Mouse (Mus musculus): Measurements from ENCODE around the gene Ak5.
A peak's percentile ranks its signal among the peaks of the same experiment; 100 is the strongest.
"Not testable (repeated sequence)": the region's sequence is repeated elsewhere in the genome, so short reads cannot be mapped to it uniquely, and the experiment has no call there.

Ak5 gene

DNA sequence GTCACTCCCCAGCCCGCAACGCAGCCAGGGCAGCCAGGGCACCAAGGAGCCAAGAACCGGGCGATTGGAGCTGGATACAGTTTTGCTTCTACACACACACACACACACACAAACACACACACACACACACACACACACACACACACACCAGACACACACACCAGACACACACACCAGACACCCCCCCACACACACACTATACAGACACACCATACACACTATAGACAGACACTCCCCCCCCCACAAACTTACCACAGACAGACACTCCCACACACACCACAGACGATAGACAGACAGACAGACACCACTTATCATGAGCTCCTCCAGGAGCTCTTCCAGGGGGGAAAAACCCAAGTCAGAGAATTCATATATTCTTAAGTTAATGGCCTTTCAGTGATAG lies at the start of gene Ak5:
TSS of gene Ak5 (minus strand) at position 122 of the 400 bp plus-strand sequence.
- no peak for DNase-seq

DNA sequence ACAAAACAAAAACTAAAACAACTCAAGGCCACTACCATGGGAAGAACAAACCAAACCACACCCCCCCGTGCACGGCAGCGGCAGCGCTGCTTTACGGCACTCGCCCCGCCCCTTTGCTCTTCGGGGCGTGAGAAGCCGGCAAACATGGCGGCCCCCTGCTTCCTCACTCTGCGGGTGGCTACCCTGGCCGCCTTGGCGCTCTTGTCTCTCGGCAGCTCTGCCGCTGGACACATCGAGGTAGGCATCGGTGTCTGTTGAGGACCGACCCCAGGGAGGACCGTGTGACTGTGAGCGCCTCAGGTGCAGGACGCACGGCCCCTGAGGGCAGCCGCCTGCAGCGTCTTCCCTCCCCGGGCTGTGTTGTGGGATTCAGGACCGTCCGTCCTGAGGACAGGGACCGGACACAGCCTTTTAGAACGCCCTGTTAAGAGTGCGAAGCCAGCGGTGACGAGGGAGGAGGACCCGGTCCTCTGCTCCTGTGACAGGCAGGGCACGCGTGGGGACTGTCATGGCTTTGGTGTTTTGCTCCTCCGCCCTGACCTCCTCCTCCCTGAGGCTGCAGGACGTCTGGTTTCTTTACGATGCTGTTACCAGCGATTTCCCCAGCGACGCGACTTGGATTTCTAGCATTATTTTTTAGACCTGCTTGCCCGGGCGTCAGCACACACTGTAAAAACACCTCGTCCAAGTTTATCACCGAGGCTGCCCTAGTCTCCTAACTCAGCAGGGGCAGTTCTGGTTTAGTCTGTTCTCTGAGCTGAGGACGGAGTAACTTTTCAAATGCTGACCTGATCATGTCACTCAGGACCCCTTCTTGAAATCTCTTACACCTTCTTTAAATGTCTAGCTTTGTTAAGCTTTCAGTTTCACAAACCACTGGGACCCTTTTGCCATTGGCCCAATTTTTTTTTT lies 46.1 kb upstream of the Ak5 start, which contains the start of gene Pigk:
TSS of gene Pigk (plus strand) at position 110 of the 912 bp plus-strand sequence.
- DNase-seq = peak; percentile 93 to 96

DNA sequence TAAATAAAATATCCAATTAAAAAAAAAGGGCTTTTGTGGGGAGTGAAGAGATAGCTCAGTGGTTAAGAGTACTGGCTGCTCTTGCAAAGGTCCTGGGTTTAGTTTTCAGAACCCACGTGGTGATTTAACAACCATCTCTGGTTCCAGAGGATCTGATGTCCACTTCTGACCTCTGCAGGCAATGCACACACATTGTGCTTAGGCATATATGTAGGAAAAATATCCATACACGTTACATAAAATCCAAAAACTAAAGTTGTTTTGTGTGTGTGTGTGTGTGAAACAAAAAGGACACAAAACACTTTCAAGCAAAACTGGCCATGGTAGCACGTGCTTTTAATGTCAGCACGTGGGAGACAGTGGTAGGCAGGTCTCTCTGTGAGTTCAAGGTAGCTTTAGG lies 44.8 kb upstream of the Ak5 start:
- no peak for DNase-seq

DNA sequence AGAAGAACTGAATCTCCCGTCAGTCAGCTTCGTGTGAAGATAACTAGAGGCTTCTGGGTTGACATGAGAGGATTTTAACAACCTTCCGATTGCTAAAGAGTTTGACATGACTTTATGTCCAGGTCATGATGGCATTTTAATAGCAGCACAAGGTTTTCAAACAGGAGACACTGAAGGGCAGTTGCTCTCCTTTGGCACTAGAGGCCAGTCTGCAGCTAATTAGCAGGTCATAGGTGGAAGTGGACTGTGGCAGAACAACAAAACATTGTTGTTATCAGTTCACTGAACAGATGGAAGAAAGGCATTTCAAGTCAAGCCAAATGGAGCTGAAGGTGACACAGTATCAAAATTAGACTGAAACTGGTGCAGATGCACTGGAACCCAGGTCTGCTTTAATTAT lies 41.8 kb upstream of the Ak5 start:
- DNase-seq = no peak

DNA sequence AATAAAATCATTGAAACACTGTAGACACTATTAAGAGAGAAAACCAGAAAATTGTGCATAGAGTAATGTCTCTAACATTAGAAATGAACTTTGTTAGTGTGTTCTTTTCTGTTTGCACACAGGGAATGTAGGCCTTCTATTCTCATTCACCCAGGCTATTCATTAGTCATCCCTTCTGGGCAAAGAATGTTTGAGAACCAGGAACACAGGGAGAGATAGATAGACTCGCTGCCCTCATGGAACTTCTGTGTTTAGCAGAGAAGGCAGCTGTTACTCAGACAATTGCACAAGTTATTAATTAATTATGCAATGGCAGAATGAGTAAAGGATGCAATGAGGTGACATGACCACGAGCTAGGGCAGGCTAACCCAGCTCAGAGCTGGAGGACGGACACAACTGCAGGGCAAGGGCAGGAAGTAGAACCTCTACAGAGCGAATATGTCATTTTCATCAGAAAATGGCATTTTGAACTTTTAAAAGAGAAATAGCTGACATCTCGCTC lies 39.2 kb upstream of the Ak5 start:
- no peak for DNase-seq

DNA sequence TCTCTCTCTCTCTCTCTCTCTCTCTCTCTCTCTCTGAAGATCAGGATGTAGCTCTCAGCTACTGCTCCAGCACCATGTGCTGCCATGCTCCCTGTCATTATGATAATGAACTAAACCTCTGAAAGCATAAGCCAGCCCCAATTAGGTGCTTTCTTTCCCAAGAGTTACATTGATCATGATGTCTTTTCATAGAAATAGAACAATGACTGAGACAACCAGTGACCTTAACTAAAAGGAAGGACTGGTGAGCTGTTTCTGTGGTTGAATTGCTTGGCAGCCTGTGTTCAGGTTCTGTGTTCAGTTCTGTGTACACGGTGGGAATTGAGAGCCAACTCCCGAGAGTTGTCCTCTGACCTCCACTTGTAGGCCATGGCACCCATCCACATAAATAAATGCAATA lies 38.7 kb upstream of the Ak5 start:
- DNase-seq = no peak

DNA sequence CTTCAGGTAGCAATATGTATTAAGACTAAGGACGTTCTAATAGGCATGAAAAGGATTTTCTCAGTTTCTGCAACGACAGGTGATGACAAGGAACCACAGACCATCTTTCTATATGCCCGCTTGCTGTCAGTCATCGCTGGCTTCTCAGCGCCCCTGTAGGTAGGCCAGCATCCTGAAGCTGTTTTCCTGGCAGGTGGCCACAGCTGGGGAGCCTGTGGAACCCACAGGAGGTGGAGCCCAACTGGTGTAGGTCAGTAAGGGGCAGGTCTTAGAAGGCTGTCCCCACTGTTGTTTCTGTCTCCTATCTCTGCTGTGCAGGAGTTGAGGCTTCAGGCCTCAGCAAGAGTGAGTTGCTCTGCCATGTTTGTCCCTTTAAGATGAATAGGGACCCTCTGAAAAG lies 37.7 kb upstream of the Ak5 start:
- DNase-seq = no peak

DNA sequence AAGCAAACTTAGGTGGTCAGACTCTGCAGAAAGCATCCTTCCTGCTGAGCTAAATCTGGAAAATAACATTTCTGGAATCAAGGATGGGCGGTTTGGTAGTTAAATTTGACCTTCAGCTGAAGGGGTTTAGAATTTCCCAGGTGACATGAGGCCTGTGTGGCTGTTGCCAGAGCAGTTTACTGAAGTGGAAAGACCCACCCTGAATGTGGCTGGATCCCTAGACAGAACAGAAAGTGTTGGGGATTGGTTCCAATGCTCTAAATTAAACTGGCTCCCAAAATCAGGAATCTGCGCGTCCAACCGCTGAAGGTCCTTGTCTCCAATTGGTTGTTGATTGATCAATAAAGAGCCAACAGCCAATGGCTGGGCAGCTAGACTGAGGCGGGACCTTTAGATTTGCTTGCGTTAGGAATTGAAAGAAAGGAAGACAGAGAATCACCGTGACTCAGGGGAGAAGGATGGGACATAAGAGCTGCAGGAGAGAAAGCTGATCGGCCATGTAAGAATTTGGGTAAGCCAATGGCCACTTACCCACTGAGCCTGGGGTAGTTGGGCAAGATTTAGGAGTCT lies 34.2 kb upstream of the Ak5 start:
- DNase-seq = no peak

DNA sequence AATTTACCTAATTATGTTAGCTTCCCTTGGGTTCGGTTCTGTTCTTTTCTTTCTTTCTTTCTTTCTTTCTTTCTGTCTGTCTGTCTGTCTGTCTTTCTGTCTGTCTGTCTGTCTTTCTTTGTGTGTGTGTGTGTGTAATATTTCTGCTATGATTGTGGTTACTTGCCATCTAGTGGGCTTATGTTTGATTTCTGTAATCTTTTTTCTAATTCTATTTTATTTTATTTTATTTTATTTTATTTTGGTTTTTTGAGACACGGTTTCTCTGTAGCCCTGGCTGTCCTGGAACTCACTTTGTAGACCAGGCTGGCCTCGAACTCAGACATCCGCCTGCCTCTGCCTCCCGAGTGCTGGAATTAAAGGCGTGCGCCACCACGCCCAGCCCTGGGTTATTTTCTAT lies 33.4 kb upstream of the Ak5 start:
- DNase-seq = not testable (repeated sequence)

DNA sequence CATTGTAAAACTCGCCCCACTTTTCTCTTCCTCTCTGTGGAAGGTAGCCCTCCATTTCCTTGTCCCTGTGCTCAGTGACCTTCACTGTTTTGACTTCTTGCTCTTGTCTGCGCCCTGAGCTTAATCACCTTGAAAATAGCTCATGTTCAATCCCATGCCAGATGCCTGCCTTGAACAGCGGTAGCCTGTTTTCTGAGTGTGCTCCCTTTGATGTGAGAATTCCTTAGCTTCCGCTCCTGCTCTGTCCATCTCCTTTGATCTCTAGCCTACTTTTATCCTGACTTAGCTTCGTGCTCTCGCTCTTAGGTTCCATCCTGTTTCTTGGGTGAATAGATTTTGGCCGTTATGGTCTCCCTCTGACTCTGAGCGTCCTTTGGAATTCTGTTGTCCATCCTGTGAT lies 31.1 kb upstream of the Ak5 start:
- no peak for DNase-seq

DNA sequence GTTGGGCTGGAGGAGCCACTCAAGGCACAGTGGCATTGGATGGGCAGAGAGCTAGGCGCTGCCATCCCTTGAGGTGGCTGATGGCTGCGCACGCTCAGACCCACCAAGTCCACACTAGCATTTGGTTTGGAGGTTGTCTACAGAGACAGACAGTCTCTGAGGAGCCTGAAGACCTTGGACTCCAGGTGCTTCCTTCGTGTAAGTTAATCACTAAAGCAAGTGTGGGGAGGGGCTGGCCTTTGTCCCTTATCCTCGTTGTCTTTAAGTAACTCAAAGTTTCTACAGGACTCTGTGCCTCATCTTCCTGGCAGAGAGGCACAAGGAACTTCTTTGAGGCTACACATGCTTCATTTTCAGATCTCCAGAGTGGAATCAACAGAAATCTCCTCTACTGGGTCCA lies 29.9 kb upstream of the Ak5 start:
- no peak for DNase-seq

DNA sequence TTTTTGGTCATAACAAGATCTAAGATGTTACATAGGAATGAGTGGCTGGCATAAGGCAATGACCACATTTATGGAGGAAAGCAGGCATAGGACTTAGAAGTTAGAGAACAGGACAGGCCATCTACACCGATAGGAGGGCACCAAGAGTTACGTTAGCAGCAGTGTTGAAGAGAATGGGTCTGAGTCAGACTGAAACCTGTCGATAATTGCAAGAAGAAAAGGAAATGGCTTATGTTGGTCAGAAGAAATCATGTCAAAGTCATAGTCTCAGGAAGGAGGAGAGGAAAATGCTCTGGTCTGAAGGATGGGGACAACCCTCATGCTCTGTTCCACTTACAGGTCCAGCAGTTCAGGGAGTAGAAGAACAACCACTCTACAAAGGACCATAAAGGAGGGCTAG lies 26.8 kb upstream of the Ak5 start:
- DNase-seq = no peak

DNA sequence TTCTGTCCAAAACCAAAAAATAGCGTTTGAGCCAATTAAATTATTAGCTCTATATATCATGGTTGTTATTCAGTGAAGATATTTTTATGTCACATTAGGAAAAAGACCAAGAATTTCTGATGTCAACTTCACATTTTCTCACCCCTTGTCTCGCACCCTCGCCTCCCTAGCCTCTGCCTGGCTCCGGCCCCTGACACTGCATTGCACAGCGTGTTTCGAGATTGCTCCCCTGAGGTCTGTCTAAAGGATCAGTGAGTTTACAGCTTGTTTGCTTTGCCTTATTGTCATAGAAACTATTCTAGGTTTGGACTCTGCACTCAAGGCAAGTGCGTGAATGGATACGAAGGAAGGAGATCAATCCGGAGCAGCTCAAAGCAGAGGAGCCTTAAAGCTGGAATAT lies 20.9 kb upstream of the Ak5 start:
- no peak for DNase-seq

DNA sequence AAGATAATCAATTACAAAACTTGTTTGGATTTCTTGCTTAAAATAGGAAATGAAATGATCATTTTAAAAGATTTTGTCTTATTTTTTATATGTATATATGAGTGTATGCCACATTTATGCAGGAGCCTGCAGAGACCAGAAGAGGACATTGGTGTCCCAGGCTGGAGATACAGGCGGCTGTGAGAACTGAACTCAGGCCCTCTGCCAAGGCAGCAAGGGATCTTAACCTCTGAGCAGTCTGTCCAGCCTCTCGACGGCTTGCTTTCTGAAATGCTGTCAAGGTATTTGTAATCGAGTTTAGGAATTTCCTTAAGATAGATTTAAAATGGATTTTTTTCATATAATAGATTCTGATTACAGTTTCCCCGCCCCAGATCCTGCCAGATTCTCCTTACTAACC lies 20.4 kb upstream of the Ak5 start:
- DNase-seq = no peak

DNA sequence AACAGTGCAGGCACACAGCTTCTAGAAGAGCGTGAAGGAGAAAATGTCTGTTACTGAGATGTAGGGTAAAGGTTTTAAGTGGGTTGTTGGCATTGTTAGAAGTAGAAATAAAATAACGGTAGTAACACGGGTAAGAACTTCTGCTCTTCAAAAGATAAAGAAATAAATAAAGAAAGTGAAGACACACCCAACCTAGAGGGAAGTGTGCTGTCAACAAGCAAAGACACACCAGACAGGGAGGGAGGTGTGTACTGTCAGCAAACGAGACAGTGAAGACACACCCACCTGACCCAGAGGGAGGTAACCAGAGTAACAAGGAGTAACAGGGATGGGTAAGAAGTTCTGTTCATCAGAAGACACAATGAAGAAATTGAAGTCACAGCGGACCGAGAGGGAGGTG lies 6.5 kb upstream of the Ak5 start:
- no peak for DNase-seq

DNA sequence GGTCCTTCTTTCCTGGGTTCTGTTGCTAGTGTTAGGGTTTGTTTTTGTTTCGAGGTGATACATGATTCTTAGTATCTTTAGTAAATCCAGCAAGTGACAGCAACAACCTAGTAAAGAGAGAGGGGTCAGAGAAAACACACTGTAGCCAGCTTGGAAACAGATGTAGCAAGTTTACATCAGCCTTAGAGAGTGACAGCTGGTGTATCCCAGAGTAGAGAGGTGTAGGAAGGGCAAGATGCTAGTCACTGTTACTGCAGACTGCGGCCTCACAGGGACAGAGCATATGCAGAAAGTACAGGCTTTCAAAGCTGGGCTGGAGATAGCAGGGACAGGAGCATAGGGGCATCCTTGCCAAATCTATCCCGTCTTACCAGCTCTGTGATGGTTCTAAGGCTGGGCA lies 1.6 kb upstream of the Ak5 start:
- DNase-seq = no peak

DNA sequence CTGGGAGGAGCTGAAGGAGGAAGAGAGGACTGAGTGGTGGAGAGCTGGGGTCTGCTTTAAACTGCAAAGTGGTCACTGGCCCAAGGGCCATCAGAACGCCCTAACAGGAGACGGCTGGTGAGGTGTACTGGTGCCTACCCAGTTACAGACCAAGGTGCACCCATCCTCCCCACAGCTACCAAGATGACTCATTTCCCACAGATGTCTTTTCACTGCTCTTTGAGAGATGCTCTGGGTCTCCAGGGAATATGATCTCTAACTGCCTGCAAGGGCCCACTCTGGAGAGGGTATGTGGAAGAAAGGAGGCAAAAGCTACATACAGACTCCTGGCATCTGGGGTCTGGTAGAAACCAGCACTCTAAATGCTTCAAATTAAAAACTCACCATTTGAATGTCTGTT lies 633 bp upstream of the Ak5 start:
- no peak for DNase-seq

DNA sequence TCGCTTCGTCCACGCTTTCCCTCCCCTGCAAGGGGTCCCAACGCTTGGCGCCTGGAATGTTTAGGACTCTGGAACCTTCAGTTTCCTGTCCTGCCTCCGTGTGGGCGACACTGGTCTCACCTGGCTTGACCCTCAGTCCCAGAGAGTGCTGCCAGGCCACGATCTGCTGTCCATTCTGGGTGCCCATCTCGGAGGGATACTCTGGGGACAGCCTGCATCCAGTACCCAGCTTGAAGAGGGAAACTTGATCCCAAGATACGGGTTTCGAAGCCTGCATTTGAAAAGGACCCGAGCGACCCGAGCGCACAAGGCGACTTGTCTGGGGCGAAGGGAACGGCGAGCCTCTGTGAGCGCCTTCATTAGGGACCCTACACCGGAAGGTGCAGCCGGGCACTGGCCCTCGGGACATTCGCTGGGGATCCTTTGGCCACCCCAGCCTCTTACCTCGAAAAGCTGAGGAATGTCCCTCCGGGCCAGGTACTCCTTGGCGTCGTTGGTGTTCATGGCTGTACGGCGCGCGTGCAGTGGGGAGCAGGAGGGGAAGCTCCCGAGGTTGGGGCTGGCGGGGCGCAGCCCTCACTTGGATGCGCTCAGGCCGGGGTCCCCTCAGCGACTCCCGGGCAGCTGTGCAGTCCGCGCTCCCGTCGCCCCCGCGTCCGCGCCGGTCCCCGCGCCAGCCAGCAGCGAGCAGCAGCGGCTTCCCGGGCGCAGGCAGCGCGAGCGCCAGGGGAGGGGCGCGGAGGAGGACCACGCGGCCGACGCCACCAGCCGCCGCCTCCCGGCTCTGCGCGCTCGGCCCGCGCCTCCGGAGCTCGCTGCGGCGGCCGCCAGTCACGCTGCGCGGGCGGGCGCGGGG lies 576 bp downstream of the Ak5 start:
- DNase-seq = peak; percentile 25 to 62

DNA sequence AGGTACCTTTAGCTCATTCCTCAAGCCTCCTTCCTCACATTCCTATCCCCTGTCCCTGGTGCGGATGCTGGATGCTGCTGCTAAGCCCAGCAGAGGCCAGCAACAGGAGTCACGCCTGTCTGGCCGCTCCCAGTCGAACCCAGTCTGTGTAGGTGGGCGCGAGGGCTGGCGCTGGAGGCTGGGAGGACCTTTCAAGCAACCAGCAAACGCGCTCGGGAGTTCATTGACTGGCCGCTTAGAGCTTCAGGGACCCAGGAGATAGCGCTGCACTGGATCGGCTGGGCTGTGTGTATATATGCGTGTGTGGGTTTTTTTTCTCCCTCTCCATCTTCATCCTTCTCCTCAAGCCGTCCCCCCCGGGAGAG lies 1.2 kb downstream of the Ak5 start:
- no peak for DNase-seq

DNA sequence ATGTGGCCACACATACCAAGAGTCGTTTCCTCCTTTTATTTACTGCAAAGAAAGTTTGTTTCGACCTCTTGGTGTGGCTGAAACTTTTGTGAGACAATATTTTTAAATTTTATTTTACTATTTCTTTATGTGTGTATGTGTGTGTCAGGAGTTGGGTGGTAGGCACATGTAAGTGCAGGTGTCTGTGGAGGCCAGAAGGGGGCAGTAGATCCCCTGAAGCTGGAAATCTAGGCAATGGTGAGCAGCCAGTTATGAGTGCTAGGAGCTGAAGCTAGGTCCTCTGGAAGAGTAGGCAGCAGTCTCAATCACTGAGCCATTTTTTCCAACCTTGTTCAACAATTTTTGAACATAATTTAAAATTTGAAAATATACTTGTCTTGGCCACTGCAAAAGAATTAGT lies 9.6 kb downstream of the Ak5 start:
- DNase-seq = no peak

DNA sequence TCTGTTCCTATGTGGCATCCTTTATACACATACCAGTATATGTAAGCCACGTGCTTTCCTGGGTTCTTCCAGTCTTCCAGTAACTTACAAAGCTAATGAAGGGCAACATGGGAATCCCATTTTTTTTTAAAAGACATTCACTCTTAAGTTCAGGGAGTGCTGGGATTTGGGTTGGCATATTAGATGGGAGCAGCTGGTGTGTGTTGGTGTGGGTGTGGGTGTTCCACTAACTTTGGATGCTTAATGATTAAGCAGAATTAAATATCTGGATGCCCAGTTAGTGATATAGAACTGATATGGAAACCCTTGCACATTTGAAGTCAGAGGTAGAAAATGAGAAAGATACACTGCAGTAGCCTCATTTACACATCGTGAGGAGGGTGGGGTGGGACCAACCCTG lies 16.2 kb downstream of the Ak5 start:
- DNase-seq = no peak

DNA sequence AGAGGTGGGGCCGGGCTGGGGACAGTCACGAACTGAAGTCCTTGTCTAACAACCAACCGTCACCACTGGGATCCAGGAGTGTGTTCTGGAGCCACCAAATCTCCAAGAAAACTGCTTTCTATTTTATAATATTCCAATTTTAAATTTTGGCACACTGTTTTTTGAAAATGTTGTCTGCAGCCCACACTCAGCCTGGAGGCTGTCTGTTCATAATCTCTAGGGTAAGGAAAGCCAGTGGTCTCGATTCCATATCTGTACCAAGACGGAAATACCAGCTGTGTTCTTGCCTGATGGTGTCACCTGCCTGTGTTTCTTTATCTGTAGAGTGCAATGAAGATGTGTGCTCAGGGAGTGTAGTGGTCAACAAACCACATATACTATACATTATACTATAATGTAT lies 23.6 kb downstream of the Ak5 start:
- no peak for DNase-seq

DNA sequence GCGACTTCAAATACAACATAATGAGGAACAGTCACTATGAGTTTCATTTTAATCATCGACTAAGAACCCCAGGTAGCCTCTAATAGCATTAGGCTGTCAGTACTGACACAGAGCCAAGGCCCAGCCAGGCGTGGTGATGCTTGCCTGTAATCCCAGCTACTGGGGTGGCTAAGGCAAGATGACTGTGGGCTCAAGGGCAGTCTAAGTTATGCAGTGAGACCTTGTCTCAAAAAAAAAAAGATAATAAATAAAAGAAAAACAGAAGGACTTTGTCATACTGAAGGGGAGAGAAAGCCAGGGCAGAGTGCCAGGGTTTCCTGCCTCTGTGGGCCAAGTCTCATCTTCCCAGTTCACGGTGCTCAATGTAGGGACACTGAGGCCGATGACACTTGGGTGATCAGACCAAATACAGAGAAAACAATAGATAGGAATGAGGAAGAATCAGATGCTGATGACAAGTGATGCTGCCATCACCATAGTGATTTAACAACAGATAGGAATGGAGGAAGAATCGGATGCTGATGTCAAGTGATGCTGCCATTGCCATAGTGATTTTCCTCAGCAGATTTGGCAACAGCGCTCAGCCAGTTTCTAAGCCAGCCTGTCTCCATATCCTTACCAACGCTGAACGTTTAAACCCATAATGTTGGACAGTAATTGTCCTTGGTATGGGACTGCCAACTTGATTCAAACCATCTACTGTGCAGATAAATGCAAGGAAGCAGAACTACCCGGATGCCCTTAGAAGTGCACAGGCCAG lies 42.9 kb downstream of the Ak5 start:
- DNase-seq = no peak

Data from lung, postnatal 4 days (tissue).